Mouse (Mus musculus) A20 (cell line): ENCODE results near the gene Heg1.

ENCODE experiments used
- DNase-seq: peaks from one replicate; pipeline ENCODE4 v3.0.0-alpha.2; 2011; ENCODE audit warnings: low read depth, low spot score

Heg1 gene

DNA sequence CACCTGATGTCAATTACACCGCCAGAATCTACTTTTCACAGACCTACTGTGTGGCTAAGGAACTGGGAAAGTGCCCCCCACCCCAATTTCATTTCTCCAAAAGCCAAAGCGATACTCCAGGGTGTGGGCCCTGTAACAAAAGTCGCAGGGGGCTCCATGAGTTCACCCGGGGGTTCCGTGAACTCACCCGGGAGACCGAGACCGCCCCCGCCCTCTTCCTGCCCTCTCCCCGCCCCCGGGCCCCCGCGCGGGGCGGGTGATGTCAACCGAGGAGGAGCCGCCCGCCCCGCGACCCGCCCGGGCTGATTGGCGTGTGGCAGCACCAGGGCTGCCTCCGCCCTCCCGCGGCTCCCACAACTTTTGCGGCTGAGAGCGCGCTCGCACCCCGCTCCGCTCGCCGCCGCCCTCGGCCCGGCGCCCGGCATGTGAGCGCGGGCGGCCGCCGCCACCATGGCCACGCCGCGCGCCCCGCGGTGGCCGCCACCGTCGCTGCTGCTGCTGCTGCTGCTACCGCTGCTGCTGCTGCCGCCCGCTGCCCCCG lies at the start of gene Heg1:
Gene Heg1, plus strand, starts transcription at position 209 of the 541 bp plus-strand sequence.
- DNase-seq, result peak; percentile 73

DNA sequence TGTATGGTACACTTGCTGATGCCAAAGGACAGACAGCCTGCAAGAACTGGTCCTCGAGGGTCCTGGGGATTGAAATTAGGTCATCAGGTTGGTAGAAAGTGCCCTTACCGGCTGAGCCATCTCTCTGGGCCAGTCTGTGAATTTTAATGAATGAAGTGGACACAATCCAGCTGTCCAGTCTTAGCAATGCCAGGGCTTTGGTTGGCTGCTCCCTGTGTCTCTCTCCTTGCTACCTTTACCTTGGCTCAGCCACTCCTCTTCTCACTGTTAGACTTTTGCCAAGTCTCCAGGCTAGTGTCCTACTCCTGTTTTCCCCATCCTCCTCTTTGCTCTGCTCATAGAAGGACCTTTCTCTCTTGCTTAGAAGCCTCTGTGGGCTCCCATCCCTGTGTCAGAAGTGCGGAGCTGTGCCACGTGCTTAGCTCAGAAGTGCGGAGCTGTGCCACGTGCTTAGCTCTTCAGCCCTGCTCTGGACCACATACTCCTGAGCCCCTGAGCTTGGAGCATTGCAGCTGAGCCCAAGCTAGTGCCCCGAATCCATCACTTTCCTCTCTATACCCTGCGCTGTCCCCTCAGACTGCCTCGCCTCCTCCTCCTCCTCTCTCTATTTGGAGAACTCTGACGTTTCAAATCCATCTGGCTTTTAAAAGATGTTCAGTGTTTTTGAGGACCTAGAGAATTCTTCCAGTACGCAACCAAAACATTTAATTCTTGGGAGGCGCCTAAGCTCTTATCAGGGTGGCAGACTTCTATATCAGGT lies 48.2 kb upstream of the Heg1 start:
- no peak for DNase-seq

DNA sequence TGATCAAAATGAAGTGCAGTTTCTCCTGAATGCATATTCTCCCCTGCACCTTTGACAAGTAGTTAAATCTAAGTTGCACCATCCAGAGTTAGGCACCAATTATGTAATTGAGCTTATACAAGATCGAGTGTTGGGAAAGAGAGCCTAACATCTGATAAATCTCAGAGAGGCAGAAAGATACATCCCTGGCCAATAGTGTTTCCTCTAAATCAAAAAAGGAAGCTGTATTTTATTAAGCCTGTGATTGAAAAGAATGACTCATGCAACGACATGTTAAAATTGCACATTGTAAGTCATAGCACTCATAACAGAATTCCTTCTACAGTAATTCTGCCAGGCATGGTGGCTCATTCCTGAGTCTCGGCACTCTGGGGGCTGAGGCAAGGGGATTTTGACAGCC lies 42.4 kb upstream of the Heg1 start:
- DNase-seq, result no peak

DNA sequence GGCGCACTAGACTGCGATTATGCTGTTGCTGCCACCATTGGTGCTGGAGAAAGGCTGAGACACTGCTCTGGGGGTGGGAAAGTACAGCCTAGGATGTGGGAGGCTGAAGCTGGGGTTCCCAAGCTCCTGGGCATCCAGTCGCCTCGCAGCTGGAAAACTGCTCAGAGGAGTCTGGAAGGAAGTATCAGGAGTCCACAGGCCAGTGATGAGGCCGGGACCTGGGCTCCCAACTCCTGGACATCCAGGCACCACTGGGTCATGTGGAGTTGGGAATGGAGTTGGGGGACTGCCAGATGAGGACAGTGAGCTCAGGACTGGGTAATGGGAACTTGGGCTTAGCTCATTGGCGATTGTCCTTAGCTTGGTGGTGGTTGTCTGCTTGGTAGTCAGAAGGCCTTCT lies 31.1 kb upstream of the Heg1 start:
- DNase-seq, result no peak

DNA sequence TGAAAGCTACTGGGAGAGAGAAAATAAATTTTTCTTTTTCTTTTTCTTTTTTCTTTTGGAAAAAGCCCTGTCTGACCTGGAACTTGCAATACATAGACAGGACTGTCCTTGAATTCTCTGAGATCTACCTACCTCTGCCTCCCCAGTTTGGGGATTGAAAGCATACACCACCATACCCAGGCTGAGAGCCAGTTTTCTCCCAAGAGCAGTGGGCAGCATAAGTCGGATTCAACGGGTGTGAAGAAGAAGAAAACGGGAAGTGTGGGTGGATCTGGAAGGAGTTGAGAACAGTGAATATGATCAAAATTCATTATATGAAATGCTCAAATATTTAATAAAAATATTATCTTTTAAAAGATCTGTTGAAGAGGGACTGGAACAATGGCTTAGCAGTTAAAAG lies 28.7 kb upstream of the Heg1 start:
- DNase-seq, result no peak

DNA sequence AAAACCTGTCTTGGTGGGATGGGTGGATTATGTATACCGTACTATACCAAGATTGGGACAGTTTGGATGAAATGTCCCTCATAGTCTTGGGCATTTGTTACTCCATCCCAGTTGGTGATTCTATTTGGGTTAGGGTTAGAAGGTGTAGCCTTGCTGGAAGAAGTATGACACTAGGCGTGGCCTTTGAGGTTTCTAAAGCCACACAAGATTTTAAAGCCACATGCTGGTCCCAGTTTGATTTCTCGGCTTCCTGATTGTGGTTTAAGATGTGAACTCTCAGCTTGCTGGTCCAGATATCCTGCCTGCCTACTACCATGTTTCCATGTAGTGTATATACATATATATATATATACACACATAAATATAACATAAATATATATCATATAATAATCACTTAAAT lies 27.0 kb upstream of the Heg1 start:
- no peak for DNase-seq

DNA sequence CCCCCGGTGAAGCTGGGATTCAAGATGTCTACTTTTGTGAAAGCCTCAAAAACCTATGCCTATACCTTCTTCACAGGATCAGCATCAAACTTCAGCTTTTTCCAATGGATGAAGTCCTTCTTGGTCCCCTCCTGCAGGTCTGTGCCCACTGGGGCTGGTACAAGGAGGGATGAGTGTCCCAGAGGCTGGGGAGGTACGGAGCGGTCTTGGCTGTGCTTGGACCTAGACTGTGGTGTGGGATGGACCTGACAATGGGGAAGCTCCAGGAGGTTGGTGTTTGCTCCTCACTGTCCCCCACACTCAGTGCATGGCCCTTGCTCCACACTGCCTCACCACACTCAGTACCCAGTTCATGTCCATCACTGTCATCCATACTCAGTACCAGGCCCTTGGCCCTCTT lies 26.0 kb upstream of the Heg1 start:
- DNase-seq, result no peak

DNA sequence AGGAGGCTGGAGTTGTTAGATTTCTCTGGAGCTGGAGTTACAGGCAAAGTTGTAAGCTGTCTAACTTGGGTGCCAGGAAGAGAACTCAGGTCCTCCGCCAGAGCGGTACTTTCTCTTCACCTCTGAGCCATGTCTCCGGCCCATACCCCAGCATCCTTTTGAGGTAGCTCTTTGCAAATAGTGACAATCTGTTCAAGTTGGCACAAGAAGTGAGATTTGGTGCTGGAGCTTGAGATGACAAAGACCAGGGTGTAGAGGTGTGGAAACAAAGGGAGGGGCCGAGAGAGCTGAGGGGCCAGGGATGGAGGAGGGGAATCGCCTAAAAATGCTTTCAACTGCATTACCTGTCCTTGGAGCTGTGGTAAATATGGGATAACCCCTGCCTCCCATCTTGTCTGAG lies 24.6 kb upstream of the Heg1 start:
- DNase-seq, result no peak

DNA sequence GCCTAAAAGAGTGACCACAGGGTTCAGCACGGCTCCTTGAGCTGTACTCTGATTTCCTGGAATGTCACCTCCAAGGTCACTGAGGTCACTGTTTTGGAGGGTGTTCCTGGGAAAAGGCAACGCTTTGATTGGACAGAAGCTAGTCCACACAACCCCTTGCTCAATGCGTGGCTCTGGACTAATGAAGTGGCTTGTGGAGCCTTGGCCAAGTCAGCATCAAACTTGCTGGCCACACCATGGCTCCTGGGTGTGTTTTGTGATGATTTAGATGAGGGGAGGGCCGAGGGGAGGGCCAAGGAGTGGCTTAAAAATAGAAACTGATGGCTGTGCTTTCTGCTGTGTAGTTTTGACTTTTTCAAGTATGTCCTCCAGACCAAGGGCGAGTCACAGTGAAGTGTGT lies 24.0 kb upstream of the Heg1 start:
- no peak for DNase-seq

DNA sequence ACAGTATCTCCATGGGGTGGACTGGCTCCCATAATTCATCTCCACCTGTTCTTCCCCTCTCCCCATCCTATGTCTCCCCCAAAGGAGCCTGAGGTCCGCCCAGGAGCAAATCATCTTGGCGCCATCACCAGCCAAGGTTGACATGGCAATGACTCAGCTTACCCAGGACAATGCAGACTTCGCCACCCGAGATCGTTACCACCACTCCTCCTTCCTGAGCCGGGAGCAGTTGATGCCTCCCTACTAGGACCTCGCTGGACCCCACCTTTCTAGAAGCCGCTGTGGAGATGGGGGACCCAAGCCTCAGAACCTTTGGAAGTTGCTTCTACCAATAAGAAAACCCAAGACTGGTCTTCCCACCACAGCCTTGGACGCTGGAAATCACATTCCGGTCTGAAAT lies 21.3 kb upstream of the Heg1 start:
- no peak for DNase-seq

DNA sequence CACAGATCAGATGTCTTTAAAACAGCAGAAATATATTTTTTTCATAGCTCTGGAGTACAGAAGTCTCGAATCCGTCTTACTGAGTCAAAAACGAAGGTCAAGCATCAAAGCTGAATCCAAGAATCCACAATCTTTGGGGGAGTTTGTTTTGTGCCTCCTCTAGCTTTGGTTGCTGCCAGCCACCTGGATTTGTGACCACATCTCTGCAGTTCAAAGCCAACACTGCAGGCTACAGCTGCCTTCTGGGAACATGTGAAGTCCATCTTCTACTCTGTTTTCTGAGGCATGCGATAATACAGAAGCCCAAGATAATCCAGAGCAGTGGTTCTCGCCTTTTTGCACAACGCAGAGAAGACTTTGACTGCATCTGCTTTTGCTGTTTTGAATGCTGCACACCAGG lies 17.9 kb upstream of the Heg1 start:
- no peak for DNase-seq

DNA sequence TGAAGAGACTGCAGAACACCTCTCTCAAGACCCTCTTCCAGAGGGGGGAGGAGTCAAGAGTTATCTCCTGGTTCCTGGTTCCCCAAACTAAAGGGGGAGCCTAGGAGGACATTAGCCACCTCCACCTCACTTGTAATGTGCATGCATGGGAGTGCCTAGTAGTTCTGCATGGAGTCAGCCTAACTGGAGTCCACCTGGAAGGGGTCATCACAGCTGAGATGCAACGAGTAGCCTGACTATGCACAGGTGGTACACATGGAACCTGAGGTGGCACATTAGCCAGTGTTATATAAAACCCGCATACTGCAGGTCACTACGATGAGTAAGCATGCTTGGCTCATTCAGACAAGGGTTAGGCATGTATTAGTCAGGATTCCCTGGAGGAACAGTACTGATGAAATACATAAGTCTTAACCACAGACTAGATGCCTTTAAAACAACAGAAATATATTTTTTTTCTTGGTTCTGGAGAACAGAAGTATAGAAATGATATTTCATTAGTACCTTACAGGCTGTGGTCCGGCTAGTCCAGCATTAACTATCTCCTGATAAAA lies 17.1 kb upstream of the Heg1 start:
- no peak for DNase-seq

DNA sequence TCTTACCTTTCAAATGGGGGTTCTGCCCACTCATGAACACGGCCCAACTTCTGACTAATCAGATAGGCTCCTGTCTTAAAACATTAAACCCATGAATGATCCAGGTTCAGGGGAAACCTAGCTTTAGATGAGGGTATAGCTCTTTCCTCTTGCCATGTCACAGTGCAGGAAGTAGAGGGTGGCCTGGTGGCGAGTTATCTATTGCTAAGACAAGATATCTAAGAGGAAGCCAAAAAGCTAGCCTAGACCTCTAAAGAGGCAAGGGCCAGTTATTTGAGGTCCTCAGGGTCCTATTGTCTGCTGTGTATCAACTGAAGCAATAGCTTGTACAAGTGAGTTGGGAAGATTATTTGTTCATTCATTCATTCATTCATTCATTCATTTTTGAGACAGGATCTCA lies 15.7 kb upstream of the Heg1 start:
- DNase-seq, result no peak

DNA sequence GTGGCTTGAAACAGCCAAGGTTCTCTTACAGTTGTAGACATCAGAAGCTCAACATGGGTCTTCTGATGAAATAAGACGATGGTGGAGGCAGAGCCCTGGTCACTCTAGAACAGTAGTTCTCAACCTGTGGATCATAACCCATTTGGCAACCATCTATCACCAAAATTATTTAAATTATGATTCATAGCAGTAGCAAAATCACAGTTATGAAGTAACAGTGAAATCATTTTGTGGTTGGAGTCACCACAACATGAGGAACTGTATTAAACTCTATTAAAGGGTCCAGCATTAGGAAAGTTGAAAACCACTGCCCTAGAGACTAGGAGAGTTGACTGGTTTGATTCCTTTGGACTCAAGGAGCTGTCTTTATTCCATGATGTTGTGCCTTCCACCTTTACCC lies 15.1 kb upstream of the Heg1 start:
- DNase-seq, result no peak

DNA sequence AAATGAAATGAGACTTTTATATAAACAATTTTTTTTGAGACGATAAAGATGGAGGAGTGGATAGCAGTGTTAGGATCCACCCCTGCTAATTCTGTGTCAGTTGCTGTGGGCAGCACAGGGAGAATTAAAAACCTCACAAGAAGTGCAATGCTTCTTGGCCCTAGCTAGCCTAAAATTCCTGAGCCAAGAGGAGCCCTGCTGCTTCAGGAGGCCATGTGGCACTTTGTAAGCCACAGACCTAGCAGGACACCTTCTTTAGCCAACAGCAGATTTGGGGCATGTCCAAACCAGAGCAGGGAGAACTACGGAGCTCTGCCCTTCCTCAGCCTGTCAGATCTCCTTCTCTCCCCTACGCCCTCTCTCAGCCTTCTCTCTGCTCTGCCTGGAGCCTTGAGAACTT lies 13.8 kb upstream of the Heg1 start:
- DNase-seq, result no peak

DNA sequence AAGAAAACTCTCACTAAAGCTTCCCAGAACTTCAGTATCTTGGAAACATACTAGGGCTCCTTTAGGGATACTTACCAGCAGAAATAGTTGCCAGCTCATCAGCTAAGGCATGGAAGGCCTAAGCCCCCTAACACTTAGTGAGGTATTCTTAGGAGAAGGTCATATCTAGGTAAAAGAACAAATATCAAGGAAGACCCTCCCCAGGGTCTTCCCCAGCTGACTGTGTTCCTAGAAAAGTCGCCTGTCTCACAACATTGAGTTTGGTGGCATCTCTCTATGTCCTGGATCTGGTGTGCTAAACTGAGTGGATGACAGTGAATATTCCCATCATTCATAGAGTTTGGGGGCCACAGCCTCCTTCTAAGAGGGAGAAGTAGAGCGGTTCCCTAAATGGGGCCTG lies 13.2 kb upstream of the Heg1 start:
- no peak for DNase-seq

DNA sequence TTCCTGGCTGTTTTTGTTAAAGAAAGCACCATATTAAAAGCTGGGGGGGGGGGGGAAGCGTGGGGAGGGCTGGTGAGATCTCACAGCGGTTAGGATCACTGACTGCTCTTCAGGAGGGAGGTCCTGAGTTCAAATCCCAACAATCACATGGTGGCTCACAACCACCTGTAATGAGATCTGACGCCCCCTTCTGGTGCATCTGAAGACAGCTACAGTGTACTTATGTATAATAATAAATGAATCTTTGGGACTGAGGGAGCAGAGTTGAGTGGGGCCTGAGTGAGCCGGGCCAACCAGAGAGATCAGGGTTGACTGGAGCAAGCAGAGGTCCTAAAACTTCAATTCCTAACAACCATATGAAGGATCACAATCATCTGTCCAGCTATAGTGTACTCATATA lies 12.0 kb upstream of the Heg1 start:
- no peak for DNase-seq

DNA sequence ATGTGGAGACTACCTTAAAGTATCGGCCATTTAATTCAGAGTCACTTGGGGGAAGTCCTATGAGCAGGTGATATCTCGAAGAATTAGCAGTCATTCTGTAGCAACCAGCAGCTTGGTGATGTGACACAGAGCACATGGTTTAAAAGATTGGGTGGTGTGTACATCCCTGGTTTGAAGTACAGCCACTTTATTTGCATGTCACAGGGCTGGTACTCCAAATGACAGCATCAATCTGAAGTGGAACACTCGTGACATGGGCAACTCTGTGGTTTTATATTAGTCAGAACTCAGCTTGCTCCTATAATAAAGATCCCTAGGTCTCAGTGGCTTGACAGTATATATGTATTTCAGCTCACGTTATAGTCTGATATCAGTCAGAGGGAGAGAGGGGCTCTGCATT lies 11.5 kb upstream of the Heg1 start:
- no peak for DNase-seq

DNA sequence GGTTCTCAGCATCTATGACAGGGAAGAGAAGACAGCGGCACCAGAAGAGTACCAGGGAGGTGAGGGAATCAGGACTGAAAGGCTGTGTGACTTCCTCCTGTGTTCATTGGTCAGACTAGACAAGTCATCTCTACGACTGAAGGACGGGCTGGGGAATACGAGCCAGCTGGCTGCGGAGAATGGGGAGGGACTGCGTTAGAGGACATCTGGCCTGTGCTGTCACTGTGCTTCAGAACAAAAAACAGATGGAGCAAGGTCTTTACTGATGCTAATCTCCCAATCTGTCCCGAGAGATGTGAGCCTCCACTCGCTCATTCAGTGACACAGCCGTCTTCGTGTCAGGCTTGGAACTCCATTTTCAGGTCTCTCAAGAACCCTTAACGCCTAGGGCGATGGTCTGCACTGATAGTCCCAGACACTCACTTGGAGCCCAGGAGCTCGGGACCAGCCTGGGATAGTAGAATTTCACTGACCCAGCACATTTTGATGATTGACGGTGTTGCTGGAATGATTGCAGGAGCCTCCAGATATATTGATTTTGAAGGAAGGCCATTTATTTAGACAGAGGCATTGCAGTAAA lies 10.6 kb upstream of the Heg1 start:
- no peak for DNase-seq

DNA sequence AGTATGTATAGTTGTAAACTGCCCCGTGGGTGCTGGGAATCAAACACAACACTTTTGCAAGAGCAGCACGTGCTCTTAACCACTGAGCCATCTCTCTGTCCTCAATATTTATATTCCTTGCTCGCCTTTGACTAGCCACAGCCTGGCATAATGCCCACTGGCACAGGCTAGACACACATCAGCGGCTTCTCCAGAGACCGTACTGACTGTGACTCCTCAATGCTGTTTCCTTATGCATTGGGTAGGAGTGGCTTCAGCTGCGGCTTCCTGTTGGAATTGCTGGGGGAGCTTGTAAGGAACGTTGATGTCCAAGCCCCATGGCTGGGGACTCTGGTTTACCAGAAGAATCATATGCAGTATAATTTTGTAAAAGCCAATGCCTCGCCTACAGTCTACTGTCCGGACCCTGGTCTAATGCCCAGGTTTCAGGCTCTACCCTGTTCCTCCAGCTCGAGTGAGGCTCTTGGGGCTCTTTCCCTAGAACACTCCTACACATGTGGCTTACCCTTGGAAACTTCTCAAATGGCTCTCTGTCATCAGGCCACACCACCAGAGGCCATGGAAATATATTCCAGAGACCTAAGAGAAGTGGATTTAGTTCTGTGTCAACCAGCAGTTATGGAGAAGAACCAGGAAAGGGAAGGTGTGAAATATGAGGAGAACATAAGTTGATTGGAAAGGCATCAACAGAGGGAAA lies 8.9 kb upstream of the Heg1 start:
- no peak for DNase-seq

DNA sequence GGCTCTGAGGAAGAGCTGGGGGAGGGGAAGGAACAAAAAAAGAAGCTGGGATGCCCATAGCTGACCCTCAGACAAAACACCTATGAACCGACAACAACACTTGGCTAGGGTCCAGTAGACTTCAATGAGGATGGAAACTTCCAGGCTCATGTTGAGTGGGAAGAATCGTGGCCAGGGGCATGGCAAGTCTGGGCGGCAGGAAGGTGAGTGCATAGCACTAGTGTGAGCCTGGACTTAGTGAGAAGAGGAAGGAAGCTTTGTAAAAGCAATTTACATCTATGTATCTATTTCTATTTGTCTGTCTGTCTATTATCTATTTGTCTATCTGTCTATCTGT lies 8.4 kb upstream of the Heg1 start:
- DNase-seq, result no peak
